Mouse (Mus musculus) hindbrain, embryonic 13.5 days (tissue): ENCODE measurements around the gene Itgav. TPM values are rescaled to one million over a fixed set of nuclear protein-coding genes. Genes with fewer than 3 reads are reported as not detected.

Source experiments
- ATAC-seq: fragments of 200-750 bp; cut with Nextera tagmentation; 2 replicates; pipeline ENCODE4 v1.8.0; 2017; ENCODE audit warnings: moderate TSS enrichment; ENCODE audit not compliant: low FRiP score
- H3K27ac ChIP-seq: fragments of 300-500 bp; sonication (generic); 2 replicates; pipeline ENCODE4 v1.5.1; 2015; ENCODE audit warnings: inconsistent platforms, mild to moderate bottlenecking, moderate library complexity
- H3K27me3 ChIP-seq: fragments of 300-500 bp; sonication (generic); 2 replicates; pipeline ENCODE4 v1.6.1; 2015; ENCODE audit warnings: mild to moderate bottlenecking, inconsistent platforms
- H3K36me3 ChIP-seq: fragments of 300-500 bp; sonication (generic); 2 replicates; pipeline ENCODE4 v1.6.1; 2015; ENCODE audit warnings: mild to moderate bottlenecking, inconsistent platforms
- H3K4me1 ChIP-seq: fragments of 300-500 bp; sonication (generic); replicated peaks from 2 replicates; pipeline ENCODE4 v1.6.1; 2015; ENCODE audit warnings: inconsistent platforms
- H3K4me2 ChIP-seq: fragments of 300-500 bp; sonication (generic); 2 replicates; pipeline ENCODE4 v1.6.1; 2015; ENCODE audit warnings: inconsistent platforms, mild to moderate bottlenecking, moderate library complexity
- H3K4me3 ChIP-seq: fragments of 300-500 bp; sonication (generic); 2 replicates; pipeline ENCODE4 v1.5.1; 2015; ENCODE audit warnings: mild to moderate bottlenecking, inconsistent platforms
- H3K9ac ChIP-seq: fragments of 300-500 bp; sonication (generic); 2 replicates; pipeline ENCODE4 v1.6.1; 2015; ENCODE audit warnings: mild to moderate bottlenecking, inconsistent platforms
- H3K9me3 ChIP-seq: fragments of 300-500 bp; sonication (generic); 2 replicates; pipeline ENCODE4 v1.6.1; 2016; ENCODE audit warnings: inconsistent platforms
- WGBS: fragments of 180-500 bp; shearing (Covaris S2); methylation state at CpG from one replicate; pipeline ENCODE4 v1.1.7; 2015; 5-methylcytosine and 5-hydroxymethylcytosine counted together
- polyA plus RNA-seq: library from polyadenylated mRNA; unstranded; fragments of >200 nt; fragmentation: Nextera tagmentation; extraction: Ambion mirVana; gene quantifications from 2 replicates; pipeline ENCODE4 v1.2.1, GENCODE M21; 2015

Itgav gene
- polyA plus RNA-seq, 1 experiment from 2014 or later, result 20.1 TPM

DNA sequence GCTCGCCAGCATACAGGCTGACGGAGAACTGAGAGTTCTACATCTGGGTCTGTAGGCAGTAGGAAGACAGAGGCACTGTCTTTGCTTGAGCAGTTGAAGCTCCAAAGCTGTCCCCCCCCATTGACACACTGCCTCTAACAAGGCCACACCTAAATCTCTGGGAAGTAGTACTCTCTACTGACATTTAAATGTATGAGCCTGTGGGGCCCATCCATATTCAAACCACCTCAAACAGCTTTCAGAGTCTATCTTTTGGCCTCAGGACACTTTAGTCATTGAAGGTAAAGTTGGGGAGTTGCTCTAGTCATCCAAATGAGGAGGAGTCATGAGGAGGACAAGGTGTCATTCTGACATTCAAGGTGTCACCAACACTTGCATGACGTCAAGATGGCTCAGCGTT, 5.9 kb upstream of the Itgav start:
- 92% methylated on average over 4 of the region's 4 CpGs for WGBS
- Histone ChIP-seq H3K27me3 (0 out of 2 replicates have a peak, but pooled peaks cover under 1% of the 10 kb centered on the region), H3K9me3 (no peaks in the 10 kb centered on the region), H3K9ac (no peak overlapping the region), H3K4me2 (no peak overlapping the region), H3K4me1 (peaks cover 6% of the 10 kb centered on the region), H3K4me3 (no peak overlapping the region), H3K27ac (no peak overlapping the region), H3K36me3 (no peaks in the 10 kb centered on the region)
- no peak for ATAC-seq

DNA sequence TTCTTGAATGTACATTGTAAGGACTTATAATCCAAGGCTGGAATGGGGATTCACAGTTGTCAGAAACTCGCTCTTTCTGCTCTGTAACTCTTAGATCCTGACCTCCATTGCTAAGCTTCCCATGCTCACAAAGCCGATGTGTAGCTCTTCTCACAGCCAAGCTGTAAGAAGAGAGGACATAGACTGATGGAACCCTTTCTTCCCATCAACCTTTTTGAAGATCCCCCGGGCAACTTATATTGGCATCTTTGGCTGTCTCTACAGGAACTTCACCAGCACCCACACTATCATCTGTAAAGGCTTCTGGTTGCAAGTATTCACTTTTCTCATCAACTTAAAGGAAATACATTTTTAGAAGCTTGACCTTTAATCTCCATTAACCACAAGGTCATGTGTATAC, 2.6 kb upstream of the Itgav start:
- Histone ChIP-seq H3K36me3 (no peaks in the 10 kb centered on the region), H3K27ac (no peak overlapping the region), H3K4me1 (peaks cover 21% of the 10 kb centered on the region), H3K4me2 (no peak overlapping the region), H3K9me3 (no peaks in the 10 kb centered on the region), H3K27me3 (0 out of 2 replicates have a peak, but pooled peaks cover 2% of the 10 kb centered on the region), H3K9ac (no peak overlapping the region), H3K4me3 (no peak overlapping the region)
- whole genome bisulfite sequencing, result 88% methylated on average over 3 of the region's 3 CpGs
- ATAC-seq, result no peak

DNA sequence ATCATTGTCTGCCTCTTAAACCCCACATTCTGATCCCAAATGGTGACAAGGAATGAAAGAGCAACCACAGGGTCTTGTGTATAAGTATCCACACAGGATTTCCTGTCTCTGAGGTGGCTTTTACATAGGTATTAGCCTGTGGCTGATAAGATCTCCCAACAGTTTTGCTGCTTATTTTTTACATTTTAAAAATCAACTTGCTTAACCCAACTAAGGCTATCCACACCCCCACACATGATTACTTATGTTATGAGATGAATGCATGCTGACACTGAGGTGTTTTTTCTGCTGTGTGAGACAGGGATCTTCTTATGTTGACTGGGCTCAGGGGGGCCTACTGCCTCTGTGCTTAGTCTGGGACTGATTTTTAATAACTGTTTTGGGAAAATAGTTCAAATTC, 1.3 kb upstream of the Itgav start:
- Histone ChIP-seq H3K36me3 (no peaks in the 10 kb centered on the region), H3K9me3 (no peaks in the 10 kb centered on the region), H3K27ac (no peak overlapping the region), H3K4me2 (peak overlapping the region; percentile 92), H3K9ac (no peak overlapping the region), H3K4me1 (peaks cover 21% of the 10 kb centered on the region), H3K4me3 (no peak overlapping the region), H3K27me3 (0 out of 2 replicates have a peak, but pooled peaks cover 2% of the 10 kb centered on the region)
- no peak for ATAC-seq

DNA sequence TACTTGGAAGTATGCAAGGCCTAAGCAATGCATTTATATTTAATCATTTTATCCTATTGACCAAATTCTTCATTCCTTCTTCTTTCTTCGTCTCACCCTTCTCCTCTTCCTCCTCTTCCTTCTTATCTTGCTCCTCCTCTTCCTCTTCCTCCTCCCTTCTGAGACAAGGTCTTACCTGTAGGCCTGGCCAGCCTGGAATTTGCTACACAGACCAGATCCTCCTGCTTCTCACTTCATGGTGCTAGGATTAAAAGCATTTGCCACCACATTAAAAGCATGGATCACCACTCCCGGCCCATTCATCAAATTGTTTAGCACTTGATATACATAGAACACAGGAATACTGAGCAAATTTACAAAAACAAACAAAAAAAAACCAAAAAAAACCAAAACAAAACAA, 851 bp upstream of the Itgav start:
- Histone ChIP-seq H3K4me2 (peak overlapping the region; percentile 92), H3K27me3 (0 out of 2 replicates have a peak, but pooled peaks cover 2% of the 10 kb centered on the region), H3K4me3 (peak overlapping the region; percentile 77), H3K27ac (peak overlapping the region; percentile 87; the same call in 1 of the 2 replicates), H3K9ac (peak overlapping the region; percentile 86; the same call in 1 of the 2 replicates), H3K4me1 (peaks cover 21% of the 10 kb centered on the region), H3K9me3 (no peaks in the 10 kb centered on the region), H3K36me3 (no peaks in the 10 kb centered on the region)
- ATAC-seq, result no peak
- 59% methylated on average over 2 of the region's 2 CpGs for WGBS

DNA sequence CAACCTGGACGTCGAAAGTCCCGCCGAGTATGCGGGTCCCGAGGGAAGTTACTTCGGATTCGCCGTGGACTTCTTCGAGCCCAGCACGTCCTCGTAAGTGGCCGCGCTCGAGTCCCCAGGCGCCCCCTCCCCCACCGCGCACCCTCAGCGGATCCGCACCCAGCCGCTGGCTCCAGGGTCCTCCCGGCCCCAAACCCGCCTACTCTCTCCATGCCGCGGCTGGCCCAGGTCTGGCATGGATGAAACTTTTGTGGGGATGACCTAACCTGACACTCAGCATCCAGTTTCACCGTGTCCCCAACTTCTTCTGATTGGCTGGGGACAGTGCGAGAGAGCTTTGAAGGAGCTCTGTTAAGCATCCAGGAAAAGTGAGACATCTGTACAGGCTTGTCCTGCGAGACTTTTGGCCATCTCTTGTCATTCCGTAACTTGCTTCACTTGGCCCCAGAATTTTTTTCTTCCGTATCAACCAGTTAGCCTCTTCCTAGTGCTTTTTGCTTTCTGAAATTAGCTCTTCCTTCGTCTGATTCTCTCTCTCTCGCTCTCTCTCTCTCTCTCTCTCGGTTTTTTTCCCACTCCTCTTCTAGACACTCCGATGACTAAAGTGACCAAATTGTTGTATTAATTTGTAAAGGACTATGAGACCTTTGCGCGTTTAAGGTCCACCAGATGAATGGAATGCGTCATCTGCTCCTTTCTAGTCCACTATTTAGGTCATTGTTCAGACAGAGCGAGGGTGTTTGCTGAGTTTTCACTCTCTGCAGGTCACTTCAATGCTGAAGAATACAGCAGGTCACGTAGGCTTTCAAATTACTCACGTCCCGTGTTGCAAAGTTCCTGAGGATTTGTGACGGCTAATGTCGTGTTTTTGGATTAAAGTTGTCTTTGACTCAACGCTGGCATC, 882 bp downstream of the Itgav start:
- 4% methylated on average over 36 of the region's 44 CpGs for WGBS

DNA sequence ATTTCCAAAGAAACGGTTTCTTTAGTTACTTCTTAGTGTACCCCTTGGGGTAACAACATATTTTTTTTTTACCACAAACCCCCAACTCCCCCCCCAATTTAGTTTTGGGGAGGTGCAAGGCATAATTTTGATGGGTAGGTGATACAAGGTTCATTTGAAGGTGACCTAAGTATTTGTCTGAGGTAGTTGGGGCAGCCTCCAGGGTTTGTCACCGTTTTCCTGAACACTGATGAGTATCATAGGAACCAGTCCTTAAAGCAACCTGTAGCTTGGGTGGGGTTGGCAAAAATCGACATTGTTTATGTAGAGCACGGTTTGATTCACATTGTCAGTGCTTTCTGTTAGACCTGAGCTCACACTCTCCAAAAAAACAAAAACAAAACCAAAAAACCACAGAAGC, 1.6 kb downstream of the Itgav start:
- H3K4me2 ChIP-seq, result peak overlapping the region; percentile 92
- no peaks in the 10 kb centered on the region for H3K9me3 ChIP-seq
- H3K27ac ChIP-seq, result no peak overlapping the region
- H3K9ac ChIP-seq, result no peak overlapping the region
- 72% methylated on average over 4 of the region's 4 CpGs for WGBS
- peaks cover 24% of the 10 kb centered on the region for H3K4me1 ChIP-seq
- 0 out of 2 replicates have a peak, but pooled peaks cover 2% of the 10 kb centered on the region for H3K27me3 ChIP-seq
- ATAC-seq, result no peak
- peak overlapping the region; percentile 77 for H3K4me3 ChIP-seq
- no peaks in the 10 kb centered on the region for H3K36me3 ChIP-seq

More for the DNA sequence above, 882 bp downstream of the Itgav start:
- Histone ChIP-seq H3K9me3 (no peaks in the 10 kb centered on the region), H3K4me2 (peak overlapping the region; percentile 92), H3K27ac (peak overlapping the region; percentile 87), H3K36me3 (no peaks in the 10 kb centered on the region), H3K4me1 (peaks cover 24% of the 10 kb centered on the region), H3K9ac (peak overlapping the region; percentile 86), H3K27me3 (0 out of 2 replicates have a peak, but pooled peaks cover 2% of the 10 kb centered on the region), H3K4me3 (peak overlapping the region; percentile 77)
- peak; percentile 76 for ATAC-seq

DNA sequence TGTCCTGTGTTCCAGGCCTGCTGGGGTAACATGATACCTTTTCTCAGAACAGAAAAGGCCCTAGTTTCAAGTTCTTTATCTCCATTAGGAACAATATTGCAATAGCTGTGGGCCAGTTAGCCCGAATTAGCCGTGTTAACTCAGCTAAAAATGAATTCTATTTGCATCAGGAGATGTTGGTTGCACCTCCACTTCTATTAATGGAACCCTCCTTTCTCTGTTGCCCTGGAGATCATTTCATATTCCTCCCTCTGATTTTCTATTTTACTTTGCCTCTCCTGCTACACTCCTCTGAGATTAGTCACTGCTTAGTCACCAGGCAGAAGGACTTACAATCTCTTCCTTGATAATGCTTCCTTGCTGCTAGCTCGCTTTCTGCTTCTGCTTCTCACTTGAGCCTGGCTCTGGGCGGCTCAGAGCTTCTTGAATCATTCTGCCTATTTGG, 4.1 kb downstream of the Itgav start:
- 84% methylated on average over 4 of the region's 4 CpGs for WGBS

DNA sequence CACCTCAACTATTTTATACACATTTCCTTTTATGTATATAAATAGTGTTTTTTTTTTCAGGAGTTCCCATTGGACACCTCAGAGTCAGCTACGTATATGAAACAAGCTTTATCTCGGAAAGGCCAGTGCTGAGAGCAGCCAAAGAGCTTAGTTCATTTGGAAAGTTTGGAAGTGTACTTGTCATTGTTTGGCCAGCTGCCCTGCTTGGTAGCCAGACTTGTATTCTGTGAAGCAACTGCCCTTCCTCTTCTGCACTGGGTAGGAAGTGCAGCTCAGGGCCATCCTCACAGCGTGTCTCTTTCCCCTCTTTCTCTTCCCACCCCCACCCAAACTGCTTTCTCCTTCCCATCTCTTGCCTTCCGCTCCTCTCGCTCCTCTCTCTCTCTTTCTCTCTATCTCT, 5.1 kb downstream of the Itgav start:
- H3K4me3 ChIP-seq, result no peak overlapping the region
- no peak overlapping the region for H3K4me2 ChIP-seq
- no peak for ATAC-seq
- no peak overlapping the region for H3K27ac ChIP-seq
- no peak overlapping the region for H3K9ac ChIP-seq
- 73% methylated on average over 5 of the region's 5 CpGs for WGBS
- peaks cover 12% of the 10 kb centered on the region; the same call in 1 of the 2 replicates for H3K4me1 ChIP-seq
- no peaks in the 10 kb centered on the region for H3K27me3 ChIP-seq
- H3K9me3 ChIP-seq, result no peaks in the 10 kb centered on the region
- no peaks in the 10 kb centered on the region for H3K36me3 ChIP-seq

More for the DNA sequence above, 4.1 kb downstream of the Itgav start:
- Histone ChIP-seq H3K27me3 (0 out of 2 replicates have a peak, but pooled peaks cover 2% of the 10 kb centered on the region), H3K9ac (no peak overlapping the region), H3K4me1 (peaks cover 19% of the 10 kb centered on the region), H3K9me3 (no peaks in the 10 kb centered on the region), H3K27ac (no peak overlapping the region), H3K4me2 (no peak overlapping the region), H3K36me3 (no peaks in the 10 kb centered on the region), H3K4me3 (no peak overlapping the region)
- no peak for ATAC-seq

DNA sequence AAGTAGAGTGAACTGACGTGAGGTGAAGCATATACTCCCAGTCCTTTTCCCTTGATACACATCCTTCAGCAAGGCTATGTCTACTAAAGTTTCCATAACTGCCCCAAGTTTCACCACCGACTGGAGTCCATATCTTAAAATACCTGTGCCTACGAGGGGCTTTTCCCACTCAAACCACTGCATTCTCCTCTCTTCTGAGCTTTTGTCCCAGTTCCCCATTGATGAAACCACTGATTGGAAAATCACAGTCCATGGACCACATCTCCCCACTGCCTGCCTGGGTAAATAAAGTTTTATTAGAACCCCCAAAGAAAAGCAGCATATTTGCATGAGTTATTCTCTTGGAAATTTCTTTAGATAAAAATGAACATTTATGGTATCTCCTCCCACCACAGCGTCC, 8.7 kb downstream of the Itgav start:
- 94% methylated on average over 4 of the region's 4 CpGs for WGBS
- H3K27me3 ChIP-seq, result no peaks in the 10 kb centered on the region
- ATAC-seq, result no peak
- H3K27ac ChIP-seq, result no peak overlapping the region
- no peak overlapping the region for H3K4me2 ChIP-seq
- H3K4me3 ChIP-seq, result no peak overlapping the region
- no peaks in the 10 kb centered on the region for H3K36me3 ChIP-seq
- no peaks in the 10 kb centered on the region for H3K9me3 ChIP-seq
- no peak overlapping the region for H3K9ac ChIP-seq
- H3K4me1 ChIP-seq, result 0 out of 2 replicates have a peak, but pooled peaks cover 2% of the 10 kb centered on the region

DNA sequence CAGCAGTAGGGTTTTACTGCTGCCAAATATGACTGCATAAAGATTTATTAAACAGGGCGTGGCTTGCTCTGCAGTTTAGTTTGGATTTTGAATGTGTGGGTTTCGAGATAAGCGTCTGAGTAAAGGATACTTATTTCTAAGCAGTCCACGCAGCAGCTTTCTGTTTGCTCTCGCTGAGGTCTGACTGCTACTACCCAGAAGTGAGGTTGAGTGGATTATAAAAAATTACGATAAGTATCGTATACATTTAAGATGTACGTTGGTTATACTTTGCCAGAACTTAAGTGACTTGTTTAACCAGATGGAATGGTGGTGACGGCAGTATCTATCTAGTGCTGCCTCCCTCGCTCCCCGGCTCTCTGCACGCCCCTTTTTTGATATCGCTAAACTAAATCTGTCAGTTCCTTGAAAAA, 9.8 kb downstream of the Itgav start:
- no peaks in the 10 kb centered on the region for H3K27me3 ChIP-seq
- 0 out of 2 replicates have a peak, but pooled peaks cover 4% of the 10 kb centered on the region for H3K36me3 ChIP-seq
- WGBS, result 96% methylated on average over 13 of the region's 13 CpGs
- H3K4me2 ChIP-seq, result no peak overlapping the region
- H3K9me3 ChIP-seq, result no peaks in the 10 kb centered on the region
- ATAC-seq, result no peak
- H3K9ac ChIP-seq, result no peak overlapping the region
- no peak overlapping the region for H3K27ac ChIP-seq
- H3K4me3 ChIP-seq, result no peak overlapping the region
- 0 out of 2 replicates have a peak, but pooled peaks cover 2% of the 10 kb centered on the region for H3K4me1 ChIP-seq

DNA sequence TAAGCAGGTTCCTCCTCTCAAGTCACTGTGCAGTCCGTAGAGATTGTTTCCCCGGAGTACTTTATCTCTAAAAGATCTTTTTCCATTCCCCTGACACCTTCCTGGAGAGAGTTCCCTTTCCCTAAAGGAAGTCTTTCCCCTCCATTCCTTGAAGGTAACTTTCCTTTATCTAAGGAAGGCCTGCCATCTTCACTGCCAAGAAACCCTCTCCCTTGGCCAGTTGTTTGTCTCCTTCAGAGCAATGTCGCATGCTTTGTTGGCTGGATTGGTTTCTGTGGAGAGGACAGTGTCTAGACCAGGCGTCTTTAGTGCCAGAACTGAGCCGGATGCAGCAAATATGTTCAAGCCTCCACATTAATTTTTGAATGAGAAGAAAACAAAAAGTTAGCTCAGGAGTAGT, 11.1 kb downstream of the Itgav start:
- no peak for ATAC-seq

DNA sequence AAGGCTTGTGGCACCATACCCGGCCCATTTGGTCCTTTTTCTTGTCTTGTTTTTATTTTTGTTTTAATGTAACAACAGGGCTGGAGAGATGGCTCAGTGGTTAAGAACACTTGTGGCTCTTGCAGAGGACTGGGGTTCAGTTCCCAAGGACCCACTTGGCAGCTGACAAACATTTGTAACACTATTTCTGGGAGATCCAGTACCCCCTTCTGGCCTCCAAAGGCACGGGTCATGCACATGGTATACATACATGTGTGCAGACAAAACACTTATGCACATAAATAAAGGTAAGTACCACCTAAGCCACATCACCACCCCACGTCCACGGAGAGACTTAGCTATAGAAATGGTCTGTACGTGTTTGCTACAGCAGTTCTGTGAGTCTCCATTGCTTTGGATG, 12.6 kb downstream of the Itgav start:
- Histone ChIP-seq H3K27ac (no peak overlapping the region), H3K36me3 (0 out of 2 replicates have a peak, but pooled peaks cover 4% of the 10 kb centered on the region), H3K27me3 (no peaks in the 10 kb centered on the region), H3K4me3 (no peak overlapping the region), H3K9ac (no peak overlapping the region), H3K4me2 (no peak overlapping the region), H3K4me1 (0 out of 2 replicates have a peak, but pooled peaks cover 7% of the 10 kb centered on the region), H3K9me3 (no peaks in the 10 kb centered on the region)
- no peak for ATAC-seq
- 93% methylated on average over 5 of the region's 5 CpGs for WGBS

More for the DNA sequence above, 11.1 kb downstream of the Itgav start:
- no peak overlapping the region for H3K9ac ChIP-seq
- H3K9me3 ChIP-seq, result no peaks in the 10 kb centered on the region
- 84% methylated on average over 5 of the region's 5 CpGs for WGBS
- H3K4me1 ChIP-seq, result 0 out of 2 replicates have a peak, but pooled peaks cover 7% of the 10 kb centered on the region
- H3K27me3 ChIP-seq, result no peaks in the 10 kb centered on the region
- 0 out of 2 replicates have a peak, but pooled peaks cover 4% of the 10 kb centered on the region for H3K36me3 ChIP-seq
- no peak overlapping the region for H3K4me2 ChIP-seq
- H3K27ac ChIP-seq, result no peak overlapping the region
- H3K4me3 ChIP-seq, result no peak overlapping the region
